ENCODE assay signal across 22 mouse cellular contexts in the genomic region with DNA sequence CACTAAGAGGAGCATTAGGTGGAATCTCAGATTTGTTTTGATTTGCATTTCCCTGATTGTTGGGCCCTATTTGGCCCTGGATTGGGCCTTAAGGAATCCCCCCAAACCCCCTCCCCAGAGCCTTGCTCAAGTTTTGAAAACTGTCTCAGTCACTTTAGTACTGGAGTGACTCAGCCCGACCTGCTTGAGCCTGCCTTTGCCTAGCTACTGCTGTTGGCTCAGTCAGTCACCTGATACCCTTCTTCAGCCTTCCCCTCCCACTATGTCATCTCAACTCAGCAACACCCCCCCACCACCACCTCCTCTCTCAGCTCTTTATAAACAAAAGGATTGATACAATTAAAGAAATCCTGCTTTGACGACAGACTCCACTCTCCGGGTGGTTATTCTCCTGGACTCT.
DNase-seq lines count a peak whose midpoint lies in the region; ATAC-seq lines count a peak whose summit lies in the region.
"Had no signal": no experiment of that assay in that cellular context is flagged by ENCODE, and none has a peak within 500 bp of the region (broad histone marks: within the 10 kb centered on the region; RNA-seq: fewer than 3 reads in every experiment).

No protein-coding gene starts in this region.

- no peaks in the 10 kb centered on the region for H3K4me1 ChIP-seq in kidney, embryonic 15.5 days
- no peaks in the 10 kb centered on the region for H3K4me1 ChIP-seq in midbrain, embryonic 12.5 days
- H3K4me1 ChIP-seq in midbrain, embryonic 13.5 days (replicated peaks): no peaks in the 10 kb centered on the region
- H3K4me1 ChIP-seq in embryonic facial prominence, embryonic 11.5 days (ENCODE audit: control insufficient read depth, insufficient read depth, low read length): no peaks in the 10 kb centered on the region
- H3K4me1 ChIP-seq: embryonic facial prominence, embryonic 15.5 days; forebrain, embryonic 10.5 days; heart, embryonic 12.5 days; hindbrain, embryonic 10.5 days had no signal

- no peaks in the 10 kb centered on the region for H3K36me3 ChIP-seq in kidney, embryonic 15.5 days
- H3K36me3 ChIP-seq in midbrain, embryonic 12.5 days: no peaks in the 10 kb centered on the region
- no peaks in the 10 kb centered on the region for H3K36me3 ChIP-seq in midbrain, embryonic 13.5 days
- no peaks in the 10 kb centered on the region for H3K36me3 ChIP-seq in embryonic facial prominence, embryonic 11.5 days (replicated peaks; ENCODE audit: control insufficient read depth, insufficient read depth, low read depth, low read length)
- H3K36me3 ChIP-seq: embryonic facial prominence, embryonic 15.5 days; forebrain, embryonic 10.5 days; heart, embryonic 12.5 days; hindbrain, embryonic 10.5 days had no signal

- no peak for DNase-seq in kidney, postnatal 4 days
- DNase-seq in R1 (ENCODE audit: low read depth, low spot score): peak; percentile 5
- peak; percentile 6 for DNase-seq in embryonic facial prominence, embryonic 11.5 days (ENCODE audit: low spot score)
- no peak for DNase-seq in cerebellum, adult 11-12 months
- DNase-seq: adrenal gland, adult 2 months; adrenal gland, postnatal 25 days; cerebellum, adult 2 months; cerebellum, postnatal 10 days; gastrocnemius, adult 2 months; gastrocnemius, postnatal 25 days had no signal

- ATAC-seq in kidney, embryonic 15.5 days (replicated peaks; ENCODE audit: low FRiP score): peak; percentile 84
- 0 out of 2 replicates have a peak, but pooled peaks have one; percentile 47 for ATAC-seq in midbrain, embryonic 12.5 days (ENCODE audit: low FRiP score, low read depth)
- ATAC-seq in midbrain, embryonic 13.5 days: no peak
- ATAC-seq in embryonic facial prominence, embryonic 11.5 days (replicated peaks; ENCODE audit: insufficient number of reproducible peaks, low FRiP score, low TSS enrichment, low read depth): peak; percentile 62; the same call in 1 of the 2 replicates
- ATAC-seq: forebrain, embryonic 14.5 days; Patski had no signal

- no peak overlapping the region for H3K27ac ChIP-seq in kidney, embryonic 15.5 days
- no peak overlapping the region for H3K27ac ChIP-seq in midbrain, embryonic 12.5 days (replicated peaks)
- no peak overlapping the region for H3K27ac ChIP-seq in midbrain, embryonic 13.5 days
- H3K27ac ChIP-seq in embryonic facial prominence, embryonic 11.5 days (replicated peaks; ENCODE audit: low read depth, low read length): no peak overlapping the region
- H3K27ac ChIP-seq: embryonic facial prominence, embryonic 15.5 days; forebrain, embryonic 10.5 days; gastrocnemius, adult 2 months; hindbrain, embryonic 10.5 days; hindbrain, embryonic 14.5 days had no signal

- H3K27me3 ChIP-seq in kidney, embryonic 15.5 days: no peaks in the 10 kb centered on the region
- no peaks in the 10 kb centered on the region for H3K27me3 ChIP-seq in midbrain, embryonic 12.5 days
- no peaks in the 10 kb centered on the region for H3K27me3 ChIP-seq in midbrain, embryonic 13.5 days
- no peaks in the 10 kb centered on the region for H3K27me3 ChIP-seq in embryonic facial prominence, embryonic 11.5 days (ENCODE audit: control insufficient read depth, insufficient read depth, low read length)
- H3K27me3 ChIP-seq: CH12.LX; embryonic facial prominence, embryonic 15.5 days; heart, embryonic 12.5 days had no signal

- H3K4me2 ChIP-seq in kidney, embryonic 15.5 days: no peak overlapping the region
- no peak overlapping the region for H3K4me2 ChIP-seq in midbrain, embryonic 12.5 days (replicated peaks)
- H3K4me2 ChIP-seq in midbrain, embryonic 13.5 days (replicated peaks): no peak overlapping the region
- no peak overlapping the region for H3K4me2 ChIP-seq in embryonic facial prominence, embryonic 11.5 days (ENCODE audit: low read depth, low read length)
- H3K4me2 ChIP-seq: embryonic facial prominence, embryonic 15.5 days; heart, embryonic 12.5 days; hindbrain, embryonic 14.5 days had no signal

- 28% methylated on average over 3 of the region's 3 CpGs for WGBS in kidney, embryonic 15.5 days
- WGBS in midbrain, embryonic 12.5 days: 45% methylated on average over 3 of the region's 3 CpGs
- WGBS in midbrain, embryonic 13.5 days: 36% methylated on average over 3 of the region's 3 CpGs
- 30% methylated on average over 3 of the region's 3 CpGs for WGBS in embryonic facial prominence, embryonic 11.5 days

- H3K9ac ChIP-seq in kidney, embryonic 15.5 days: no peak overlapping the region
- H3K9ac ChIP-seq in midbrain, embryonic 12.5 days (replicated peaks): no peak overlapping the region
- no peak overlapping the region for H3K9ac ChIP-seq in midbrain, embryonic 13.5 days (replicated peaks)
- H3K9ac ChIP-seq in embryonic facial prominence, embryonic 11.5 days (replicated peaks; ENCODE audit: low read length): no peak overlapping the region
- H3K9ac ChIP-seq: embryonic facial prominence, embryonic 15.5 days; heart, embryonic 12.5 days; hindbrain, embryonic 14.5 days had no signal

- H3K9me3 ChIP-seq in kidney, embryonic 15.5 days (replicated peaks): no peaks in the 10 kb centered on the region
- H3K9me3 ChIP-seq in midbrain, embryonic 12.5 days: no peaks in the 10 kb centered on the region
- H3K9me3 ChIP-seq in midbrain, embryonic 13.5 days: no peaks in the 10 kb centered on the region
- H3K9me3 ChIP-seq in embryonic facial prominence, embryonic 11.5 days (replicated peaks; ENCODE audit: control insufficient read depth, low read length): no peaks in the 10 kb centered on the region
- H3K9me3 ChIP-seq: embryonic facial prominence, embryonic 15.5 days; forebrain, embryonic 10.5 days; hindbrain, embryonic 10.5 days had no signal

- H3K4me3 ChIP-seq in kidney, embryonic 15.5 days (replicated peaks): no peak overlapping the region
- H3K4me3 ChIP-seq in midbrain, embryonic 12.5 days: no peak overlapping the region
- H3K4me3 ChIP-seq in midbrain, embryonic 13.5 days (replicated peaks): no peak overlapping the region
- no peak overlapping the region for H3K4me3 ChIP-seq in embryonic facial prominence, embryonic 11.5 days (ENCODE audit: low read depth, low read length)
- H3K4me3 ChIP-seq: embryonic facial prominence, embryonic 15.5 days; erythroblast, embryonic 14.5 days; forebrain, embryonic 10.5 days; gastrocnemius, adult 2 months; heart, embryonic 12.5 days; hindbrain, embryonic 10.5 days had no signal

Comparison
In these comparisons a context has a peak if more than half of its experiments do, and no peak if none do; other contexts are left out.
1. DNase-seq: peak in R1 (single experiment) and embryonic facial prominence, embryonic 11.5 days (single experiment); none in kidney, postnatal 4 days (0 of 2) and cerebellum, adult 11-12 months (single experiment).